7 mouse cellular contexts compared by ENCODE assay signal in the genomic region with DNA sequence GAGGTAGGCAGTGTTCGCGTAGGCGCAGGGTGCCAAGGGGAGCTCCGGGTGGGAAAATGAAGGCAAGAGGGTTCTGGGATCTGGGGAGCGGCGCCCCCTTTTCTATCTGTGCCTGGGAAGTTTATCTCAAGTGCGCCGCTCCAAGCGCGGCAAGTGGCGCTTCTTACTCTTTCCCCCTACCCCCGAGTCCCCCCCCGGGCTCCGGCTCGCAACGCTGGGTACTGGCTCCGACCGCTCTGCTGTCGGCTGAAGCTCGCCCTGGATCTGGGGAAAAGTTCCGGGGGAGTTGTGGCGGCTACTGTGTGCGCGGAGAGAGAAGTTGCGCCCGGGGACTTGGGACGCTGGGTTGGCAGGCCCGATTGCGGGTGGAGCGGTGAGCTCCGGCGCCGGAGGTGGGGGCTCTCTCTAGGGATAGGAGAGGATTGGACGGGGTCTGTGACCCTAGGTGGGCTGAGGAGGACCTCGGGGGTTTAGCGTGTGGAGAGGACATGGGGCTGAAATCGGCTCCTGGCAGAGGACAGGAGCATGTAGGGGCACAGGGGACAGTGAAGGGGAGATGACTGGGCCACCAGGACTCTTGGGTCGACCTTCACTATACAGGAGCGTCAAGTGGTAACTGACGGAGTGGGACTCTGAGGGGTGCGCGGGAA. TPM values are rescaled to one million over a fixed set of nuclear protein-coding genes. Genes with fewer than 3 reads are reported as not detected.
DNase-seq lines count a peak whose midpoint lies in the region; ATAC-seq lines count a peak whose summit lies in the region.

No protein-coding gene starts in this region.

- DNase-seq in R1 (ENCODE audit: low read depth, low spot score): peak; percentile 39
- DNase-seq in embryo, embryonic 11 days: peak; percentile 49
- peak; percentile 52 to 65 for DNase-seq in kidney, postnatal 4 days
- no peak for DNase-seq in yolk sac, embryonic 10.5 days (ENCODE audit: low spot score)

- ATAC-seq in heart, embryonic 15.5 days (replicated peaks; ENCODE audit: insufficient number of reproducible peaks, insufficient read depth, low FRiP score, low read depth): no peak
- 0 out of 2 replicates have a peak, but pooled peaks have one; percentile 23 for ATAC-seq in midbrain, embryonic 16.5 days
- no peak for ATAC-seq in frontal cortex, adult (ENCODE audit: low TSS enrichment)

- peaks cover 57% of the 10 kb centered on the region for H3K4me1 ChIP-seq in heart, embryonic 15.5 days (replicated peaks)
- H3K4me1 ChIP-seq in midbrain, embryonic 16.5 days (ENCODE audit: control insufficient read depth, insufficient read depth, low read length): peaks cover 34% of the 10 kb centered on the region

- H3K4me2 ChIP-seq in heart, embryonic 15.5 days: peak overlapping the region; percentile 86
- H3K4me2 ChIP-seq in midbrain, embryonic 16.5 days (ENCODE audit: low read length): peak overlapping the region; percentile 100

- no peaks in the 10 kb centered on the region for H3K9me3 ChIP-seq in heart, embryonic 15.5 days (replicated peaks)
- H3K9me3 ChIP-seq in midbrain, embryonic 16.5 days (replicated peaks; ENCODE audit: control insufficient read depth, low read length, poor library complexity, severe bottlenecking): no peaks in the 10 kb centered on the region

- 1% methylated on average over 42 of the region's 42 CpGs for WGBS in heart, embryonic 15.5 days
- under 1% methylated on average over 42 of the region's 42 CpGs for WGBS in midbrain, embryonic 16.5 days

- peaks cover 36% of the 10 kb centered on the region for H3K27me3 ChIP-seq in heart, embryonic 15.5 days
- H3K27me3 ChIP-seq in midbrain, embryonic 16.5 days (ENCODE audit: control insufficient read depth, insufficient read depth, low read depth, low read length): peaks cover 42% of the 10 kb centered on the region

- peak overlapping the region; percentile 96 for H3K27ac ChIP-seq in heart, embryonic 15.5 days
- H3K27ac ChIP-seq in midbrain, embryonic 16.5 days (ENCODE audit: low read length): no peak overlapping the region

- H3K4me3 ChIP-seq in heart, embryonic 15.5 days: peak overlapping the region; percentile 89
- peak overlapping the region; percentile 52 for H3K4me3 ChIP-seq in midbrain, embryonic 16.5 days (ENCODE audit: low read depth, low read length)

- H3K36me3 ChIP-seq in heart, embryonic 15.5 days: no peaks in the 10 kb centered on the region
- H3K36me3 ChIP-seq in midbrain, embryonic 16.5 days (ENCODE audit: control insufficient read depth, insufficient read depth, low read length): no peaks in the 10 kb centered on the region

- peak overlapping the region; percentile 87 for H3K9ac ChIP-seq in heart, embryonic 15.5 days
- peak overlapping the region; percentile 43; the same call in 1 of the 2 replicates for H3K9ac ChIP-seq in midbrain, embryonic 16.5 days (ENCODE audit: low read depth, low read length)

RNA-seq across cellular contexts. Expression of a gene that starts 1.1 kb away (rescaled TPM):
- 20.7 and 22.6 TPM in 2 replicates for polyA plus RNA-seq in heart, embryonic 15.5 days (2015; fragmentation: Nextera tagmentation; extraction: Ambion mirVana)
- 2.6 TPM in 2 replicates for polyA plus RNA-seq in midbrain, embryonic 16.5 days (2015; fragmentation: Nextera tagmentation; extraction: Ambion mirVana)
